Mouse (Mus musculus) central nervous system, embryonic 14 days (tissue): Measurements from ENCODE around the gene Riox1. TPM values are rescaled to one million over a fixed set of nuclear protein-coding genes. Genes with fewer than 3 reads are reported as not detected.

Source experiments
- polyA plus RNA-seq: library from polyadenylated mRNA; depleted of rRNA; stranded (reverse); fragments of >200 nt; gene quantifications from 2 replicates; pipeline ENCODE4 v1.2.3, GENCODE M21; 2012; rRNA removed

Gene Riox1
- 14.3 and 15.7 TPM in 2 replicates for polyA plus RNA-seq

GRCm38 (mm10) chr12:83950493-83950839 is at the start of gene Riox1:
TSS of gene Riox1 (plus strand) at chr12:83950608.

GRCm38 (mm10) chr12:83921535-83922381 is 28.6 kb upstream of the Riox1 start, which contains the start of gene Numb:
TSS of gene Numb (minus strand) at chr12:83921934.

DNA sequence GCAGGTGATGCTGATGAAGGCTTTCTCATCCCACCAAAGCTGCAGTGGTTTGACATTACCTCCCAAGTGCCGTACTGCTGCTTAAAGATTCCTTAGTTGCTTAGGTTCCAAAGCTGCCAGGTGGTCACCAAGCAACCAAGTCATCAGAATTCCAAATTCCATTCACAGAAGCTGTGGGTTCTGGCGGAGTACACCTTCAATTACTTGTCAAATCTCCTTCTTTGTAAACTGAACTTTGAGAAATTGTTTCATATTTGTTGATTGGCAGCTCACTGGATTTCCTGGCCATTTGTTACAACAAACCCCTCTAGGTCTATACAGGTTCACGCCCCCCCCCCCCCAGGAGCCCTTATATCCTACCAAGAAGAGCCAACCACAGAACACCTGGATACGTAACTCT is 34.3 kb downstream of the Riox1 start, which contains the start of gene Heatr4:
Heatr4 (minus strand) TSS at position 101 of the 400 bp plus-strand sequence.

GRCm38 (mm10) chr12:83987583-83988441 is 37.4 kb downstream of the Riox1 start, which contains the start of gene Acot2:
TSS of gene Acot2 (plus strand) at chr12:83987861.

Other genes with a start within 250 kb of the Riox1 start
- 0.57 and 1.2 TPM in 2 replicates for gene Papln, start 187.0 kb upstream of the Riox1 start, polyA plus RNA-seq
- 36.3 and 36.4 TPM in 2 replicates for gene Numb, start 28.7 kb upstream of the Riox1 start, polyA plus RNA-seq
- 0.03 TPM in 1 of 2 replicates, not detected in the other for gene Heatr4, start 34.2 kb downstream of the Riox1 start, polyA plus RNA-seq
- 2.9 and 4.7 TPM in 2 replicates for gene Acot2, start 37.3 kb downstream of the Riox1 start, polyA plus RNA-seq
- 51.0 and 51.4 TPM in 2 replicates for gene Acot1, start 58.9 kb downstream of the Riox1 start, polyA plus RNA-seq
- gene Acot4, start 87.8 kb downstream of the Riox1 start, polyA plus RNA-seq: 0.12 and 0.44 TPM in 2 replicates
- gene Gm49366, start 88.3 kb downstream of the Riox1 start, polyA plus RNA-seq: not detected in 2 replicates
- 0.20 and 0.36 TPM in 2 replicates for gene Acot3, start 101.5 kb downstream of the Riox1 start, polyA plus RNA-seq
- 0.04 and 0.08 TPM in 2 replicates for gene Acot5, start 118.7 kb downstream of the Riox1 start, polyA plus RNA-seq
- 2.8 and 3.1 TPM in 2 replicates for gene Acot6, start 150.0 kb downstream of the Riox1 start, polyA plus RNA-seq
- 15.9 and 16.2 TPM in 2 replicates for gene Dnal1, start 163.8 kb downstream of the Riox1 start, polyA plus RNA-seq
- 2.3 and 3.3 TPM in 2 replicates for gene Pnma1, start 197.9 kb downstream of the Riox1 start, polyA plus RNA-seq